Mouse (Mus musculus) embryo, embryonic 10 days (tissue): ENCODE measurements around the gene Phlda1.

ENCODE experiments used
- DNase-seq: peaks from one replicate; pipeline ENCODE4 v3.0.0-alpha.2; 2015; ENCODE audit warnings: low spot score

Gene Phlda1

DNA sequence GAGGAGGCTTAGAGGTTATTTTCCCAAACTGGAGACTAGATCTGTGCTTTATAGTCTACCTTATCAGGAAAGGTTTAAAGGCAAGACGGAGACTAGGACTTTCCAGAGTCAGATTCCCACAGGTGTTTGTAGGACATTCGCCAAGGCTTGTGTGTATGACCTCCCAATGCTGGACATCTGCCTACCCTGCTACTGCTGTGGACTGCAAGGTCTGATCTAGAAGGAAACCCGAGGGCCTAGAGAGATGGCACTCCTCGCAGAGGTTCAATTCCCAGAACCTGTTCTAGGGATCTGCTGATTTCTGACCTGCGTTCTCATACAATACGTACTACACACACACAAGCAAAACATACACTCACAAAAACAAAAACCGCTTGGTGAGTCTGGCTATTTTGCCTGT is 680 bp upstream of the Phlda1 start:
- no peak for DNase-seq

DNA sequence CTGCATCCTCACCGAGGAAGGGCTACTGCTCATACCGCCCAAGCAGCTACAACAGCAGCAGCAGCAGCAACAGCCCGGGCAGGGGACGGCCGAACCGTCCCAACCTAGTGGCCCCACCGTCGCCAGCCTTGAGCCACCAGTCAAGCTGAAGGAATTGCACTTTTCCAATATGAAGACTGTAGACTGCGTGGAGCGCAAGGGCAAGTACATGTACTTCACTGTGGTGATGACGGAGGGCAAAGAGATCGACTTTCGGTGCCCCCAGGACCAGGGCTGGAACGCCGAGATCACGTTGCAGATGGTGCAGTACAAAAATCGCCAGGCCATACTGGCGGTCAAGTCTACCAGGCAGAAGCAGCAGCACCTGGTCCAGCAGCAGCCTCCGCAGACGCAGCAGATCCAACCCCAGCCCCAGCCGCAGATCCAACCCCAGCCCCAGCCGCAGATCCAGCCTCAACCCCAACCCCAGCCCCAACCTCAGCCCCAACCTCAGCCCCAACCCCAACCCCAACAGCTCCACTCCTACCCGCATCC is 907 bp downstream of the Phlda1 start:
- peak; percentile 71 for DNase-seq

DNA sequence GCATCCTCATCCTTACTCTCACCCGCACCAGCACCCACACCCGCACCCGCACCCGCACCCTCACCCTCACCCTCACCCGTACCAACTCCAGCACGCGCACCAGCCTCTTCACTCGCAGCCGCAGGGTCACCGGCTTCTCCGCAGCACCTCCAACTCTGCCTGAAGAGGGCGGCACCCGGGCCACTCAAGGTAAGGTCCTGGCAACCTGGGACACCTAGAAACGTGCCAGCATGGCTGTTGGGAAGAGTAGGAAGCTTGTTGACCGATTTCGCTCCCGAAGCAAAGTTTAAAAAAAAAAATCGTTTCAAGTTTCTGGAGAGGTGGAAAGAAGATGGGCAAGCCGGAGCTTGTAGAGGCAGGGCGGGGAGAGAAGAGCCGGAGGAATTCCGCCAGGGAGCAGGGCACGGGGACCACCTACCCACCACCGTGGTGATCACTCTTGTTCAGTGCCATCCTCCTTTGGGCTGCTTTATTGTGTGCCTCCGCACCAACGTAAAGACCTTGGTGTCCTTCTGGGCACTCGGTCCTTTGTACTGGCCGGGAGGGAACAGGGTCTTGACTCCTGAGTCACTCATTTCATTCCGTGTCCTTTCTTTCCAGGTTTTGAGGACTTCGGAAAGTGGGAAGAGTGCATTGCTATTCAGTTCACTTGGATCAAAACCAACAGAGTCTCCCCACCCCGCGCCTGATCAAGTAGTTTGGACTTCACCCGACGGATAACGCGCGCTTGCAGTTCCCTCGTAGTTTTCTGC is 1.6 kb downstream of the Phlda1 start:
- peak; percentile 70 for DNase-seq

DNA sequence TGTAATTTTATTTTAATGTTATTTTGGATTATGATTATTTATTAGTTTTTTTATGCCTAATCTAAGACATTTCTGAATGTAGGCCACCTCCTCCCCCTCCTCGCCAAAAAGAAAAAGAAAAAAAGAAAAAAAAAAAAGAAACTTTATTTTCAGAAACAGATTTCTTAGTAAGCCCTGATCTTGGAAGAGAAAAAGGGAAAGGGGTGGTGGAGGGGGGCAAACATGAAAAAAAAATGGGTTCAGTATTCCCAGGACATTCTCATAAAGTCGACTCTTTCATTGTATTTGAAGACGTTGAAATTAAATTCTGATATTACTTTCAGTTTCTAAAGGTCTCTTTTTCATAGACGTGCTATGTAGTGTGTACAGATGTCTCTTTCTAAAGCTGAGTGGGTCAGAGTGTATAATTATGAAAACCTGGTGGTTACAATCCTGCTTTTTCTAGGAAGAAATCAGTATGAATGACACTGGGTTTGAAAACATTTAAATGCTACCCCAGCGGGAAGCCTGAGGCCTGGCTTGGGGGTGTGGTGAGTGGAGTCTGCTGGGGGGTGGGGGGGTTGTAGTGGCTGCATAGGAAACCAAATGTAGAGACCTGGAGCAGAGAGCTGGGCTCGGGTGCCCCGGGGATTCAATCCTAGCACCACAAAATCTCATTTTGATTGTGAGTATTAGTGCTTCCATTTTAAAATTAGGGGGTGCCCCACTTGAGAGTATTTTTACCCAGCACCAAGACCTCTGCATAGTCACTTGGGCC is 2.4 kb downstream of the Phlda1 start:
- no peak for DNase-seq

DNA sequence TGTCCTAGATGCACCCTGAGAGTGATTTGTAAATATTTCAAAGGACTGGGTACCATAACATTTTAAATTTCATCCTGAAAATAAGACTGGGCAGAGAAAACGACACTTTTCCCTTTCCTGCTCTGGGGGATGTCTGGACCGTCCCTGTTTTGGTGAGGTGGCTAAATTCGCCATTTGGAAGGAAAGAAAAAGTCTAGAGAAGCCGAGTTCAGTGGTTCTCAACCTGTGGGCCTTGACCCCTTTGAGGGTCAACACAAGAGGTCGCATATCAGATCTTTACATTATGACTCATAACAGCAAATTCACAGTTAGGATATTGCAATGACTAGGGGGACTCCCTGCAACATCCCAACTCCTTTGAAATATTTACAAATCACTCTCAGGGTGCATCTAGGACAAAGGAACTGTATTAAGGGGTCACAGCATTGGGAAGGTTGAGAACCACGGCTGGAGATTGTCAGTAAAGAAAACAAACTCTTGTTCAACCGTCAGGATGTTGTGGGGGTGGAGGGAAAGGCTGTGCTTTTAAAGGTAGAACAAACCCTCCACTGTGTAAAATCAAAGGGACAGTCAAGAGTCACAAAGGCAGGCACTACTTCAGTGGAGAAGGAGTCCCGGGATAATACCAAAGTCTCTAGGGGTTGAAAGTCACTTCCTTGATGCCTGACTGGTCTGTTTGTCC is 3.2 kb downstream of the Phlda1 start:
- peak; percentile 46 for DNase-seq

DNA sequence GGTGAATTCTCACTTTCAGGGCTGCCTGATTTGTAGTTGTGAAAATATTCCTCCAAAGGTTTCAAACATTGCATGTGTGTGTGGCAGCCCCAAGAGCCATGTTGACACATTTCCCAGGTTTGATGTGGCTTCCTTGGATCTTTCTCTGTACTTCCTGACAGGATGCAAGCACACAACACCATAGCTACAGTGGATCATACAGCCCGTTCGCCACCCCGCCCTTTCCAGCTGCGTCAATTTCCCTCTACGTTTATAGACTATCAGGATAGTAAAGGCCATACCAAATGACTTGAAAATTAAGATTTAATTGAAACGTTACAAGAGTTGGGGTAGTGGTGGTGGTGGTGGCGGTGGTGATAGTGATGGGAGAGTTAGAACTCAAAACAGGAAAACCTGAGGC is 3.9 kb downstream of the Phlda1 start:
- DNase-seq: no peak

DNA sequence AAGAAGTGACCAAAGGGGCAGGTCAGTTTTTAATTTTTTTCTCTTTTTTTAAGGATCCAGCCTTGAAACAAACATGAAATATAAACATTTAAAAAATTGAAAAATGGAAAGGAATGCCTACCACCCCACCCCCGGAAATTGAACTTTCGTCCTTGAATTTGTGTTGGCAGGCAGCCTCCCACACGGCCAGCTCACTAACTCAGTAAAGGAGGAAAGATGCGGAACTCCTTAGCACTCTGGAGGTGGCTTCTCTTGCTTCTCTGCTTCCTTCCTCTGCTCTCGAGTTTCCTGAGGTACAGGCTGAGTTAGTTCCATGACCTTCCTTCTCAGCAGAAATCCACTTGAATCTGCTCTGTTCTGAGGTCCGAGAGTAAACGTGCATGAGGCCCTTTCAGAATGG is 4.7 kb downstream of the Phlda1 start:
- no peak for DNase-seq

DNA sequence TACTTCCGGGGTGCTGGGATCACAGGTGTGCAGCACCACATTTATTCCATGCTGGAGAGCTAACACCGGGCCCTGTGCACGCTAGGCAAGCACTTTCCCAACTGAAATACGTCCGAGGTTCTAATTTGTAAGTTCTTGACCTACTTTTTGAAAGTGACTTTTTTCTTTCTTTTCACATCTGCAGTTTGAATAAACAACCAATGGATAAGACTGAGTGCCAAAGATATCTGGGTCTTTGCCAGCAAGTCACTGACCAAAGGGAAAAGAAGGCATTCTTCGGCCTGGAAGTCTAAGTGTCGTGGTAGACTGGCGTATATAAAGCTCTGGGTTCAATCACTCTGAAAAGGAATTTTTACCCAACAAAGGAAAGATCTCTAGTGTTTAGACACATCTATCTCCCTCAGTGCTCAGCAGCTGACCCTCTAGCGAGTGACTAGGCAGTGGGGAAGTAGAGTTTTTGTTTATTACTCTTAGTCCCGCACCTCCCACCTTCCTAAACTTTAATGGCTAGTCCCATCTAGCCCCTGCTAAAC is 6.0 kb downstream of the Phlda1 start:
- no peak for DNase-seq

DNA sequence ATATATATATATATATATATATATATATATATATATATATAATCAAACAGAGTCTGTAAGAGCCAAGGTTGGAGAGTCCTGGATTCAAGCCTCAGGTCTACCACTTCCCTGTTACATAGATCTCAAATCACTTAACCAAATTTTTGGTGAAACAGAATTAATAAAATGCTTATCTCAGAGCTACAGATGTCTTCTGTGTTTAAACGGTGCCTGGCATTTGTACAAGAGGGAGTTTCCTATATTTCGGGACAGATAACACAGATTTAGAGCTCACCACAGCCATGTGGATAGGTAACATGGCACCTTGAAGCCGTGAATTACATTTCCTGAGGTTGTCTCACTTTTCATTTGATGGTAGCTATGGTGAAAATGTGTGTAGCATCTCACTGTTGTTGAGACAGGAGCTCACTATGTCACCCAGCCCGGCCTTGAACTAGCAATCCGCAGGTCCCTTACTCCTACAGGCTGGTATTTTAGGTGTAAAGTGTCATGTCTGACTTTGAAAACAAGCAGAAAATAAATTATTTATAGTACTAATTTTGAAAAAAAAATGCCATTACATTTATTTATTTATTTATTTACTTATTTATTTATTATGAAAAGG is 8.3 kb downstream of the Phlda1 start:
- DNase-seq: no peak

DNA sequence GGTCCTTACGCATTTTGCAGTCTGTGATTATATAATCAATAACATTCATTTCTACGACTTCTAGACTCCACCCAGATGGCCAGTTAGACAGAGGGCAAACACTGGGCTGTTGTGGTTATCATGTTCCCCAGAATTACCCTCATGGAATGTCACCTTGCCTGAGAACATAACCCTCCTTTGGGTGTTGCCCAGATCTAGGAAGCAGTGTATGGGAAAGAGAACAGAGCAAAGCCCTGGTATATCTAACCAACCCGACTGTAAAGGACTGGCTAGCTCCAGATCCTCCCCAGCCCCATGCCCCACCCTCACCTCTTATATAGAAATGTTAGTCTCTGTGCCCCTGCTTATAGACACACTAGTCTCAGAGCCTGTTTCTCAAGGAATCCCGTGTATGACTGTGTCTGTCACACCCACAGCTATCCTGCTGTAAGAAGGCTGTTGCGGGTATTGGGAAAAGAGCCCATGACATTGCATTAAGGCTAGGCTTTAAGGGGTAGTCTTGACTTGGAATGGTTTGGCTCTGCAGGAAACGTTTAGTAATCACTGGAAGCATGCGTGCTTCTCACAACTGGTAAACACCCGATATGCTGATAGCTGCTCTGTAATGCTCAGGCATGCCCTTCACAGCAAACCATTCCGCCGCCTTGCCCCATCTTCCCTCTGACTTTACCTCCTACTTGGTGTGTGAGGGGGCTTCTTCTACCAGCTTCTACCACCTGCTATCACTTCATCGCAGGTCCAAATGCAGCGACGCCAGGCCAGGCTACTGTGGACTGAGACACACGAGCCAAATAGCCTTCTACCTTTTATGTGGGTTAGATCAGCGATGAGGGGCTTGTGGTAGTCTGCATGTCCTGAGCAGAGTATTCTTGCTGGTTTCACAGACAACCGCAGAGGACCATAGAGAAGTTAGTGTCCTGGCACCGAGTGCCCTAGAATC is 9.3 kb downstream of the Phlda1 start:
- no peak for DNase-seq

DNA sequence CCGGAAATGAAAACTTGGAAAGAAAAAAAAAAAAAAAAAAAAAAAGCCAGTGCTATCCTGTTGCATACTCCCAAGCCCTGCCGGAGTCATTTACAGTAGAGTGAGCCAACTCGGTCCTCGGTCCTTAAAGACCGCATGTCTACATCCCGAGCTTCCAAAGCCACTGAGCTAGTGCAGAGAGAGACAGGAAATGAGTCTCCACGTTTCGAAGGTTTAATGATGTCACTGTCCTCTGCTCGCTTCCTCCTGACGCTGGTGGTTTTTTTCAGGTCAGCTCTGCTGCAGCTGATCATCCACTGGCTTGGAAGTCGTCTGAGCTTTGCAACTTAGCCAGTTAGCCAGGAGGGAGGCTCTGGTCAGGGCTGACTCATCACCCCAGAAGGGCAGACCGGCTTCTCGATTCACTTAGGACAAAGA is 10.1 kb downstream of the Phlda1 start:
- DNase-seq: peak; percentile 24

DNA sequence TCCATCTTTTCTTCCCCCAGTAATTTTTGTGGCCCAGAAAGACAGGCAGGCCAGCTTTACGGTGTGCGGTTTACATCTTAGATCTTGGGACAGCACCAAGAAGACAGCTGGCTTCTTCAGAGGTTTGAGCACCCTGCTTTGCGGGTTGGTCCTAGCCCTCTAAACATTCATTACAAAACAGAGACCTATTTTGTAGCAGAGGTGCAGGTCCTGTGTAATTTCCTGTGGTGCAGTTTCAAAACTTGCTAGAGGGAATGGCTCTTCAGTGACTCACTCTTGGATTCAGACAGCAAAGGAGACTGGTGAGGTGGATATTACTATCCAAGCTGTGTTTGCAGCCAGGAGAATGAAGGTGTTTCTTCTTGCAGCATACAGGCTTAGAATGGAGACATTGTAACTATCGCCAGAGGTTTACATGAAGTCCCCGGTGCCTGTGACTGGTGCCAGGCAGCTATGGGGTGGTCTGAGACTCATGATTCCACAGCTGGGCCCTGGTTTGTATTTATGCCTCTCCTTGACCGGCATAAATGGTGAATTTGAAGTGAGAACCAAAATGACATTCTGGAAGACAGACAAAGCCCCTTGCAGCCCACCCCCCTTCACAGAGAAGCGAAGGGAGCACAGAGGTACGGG is 10.8 kb downstream of the Phlda1 start:
- no peak for DNase-seq

DNA sequence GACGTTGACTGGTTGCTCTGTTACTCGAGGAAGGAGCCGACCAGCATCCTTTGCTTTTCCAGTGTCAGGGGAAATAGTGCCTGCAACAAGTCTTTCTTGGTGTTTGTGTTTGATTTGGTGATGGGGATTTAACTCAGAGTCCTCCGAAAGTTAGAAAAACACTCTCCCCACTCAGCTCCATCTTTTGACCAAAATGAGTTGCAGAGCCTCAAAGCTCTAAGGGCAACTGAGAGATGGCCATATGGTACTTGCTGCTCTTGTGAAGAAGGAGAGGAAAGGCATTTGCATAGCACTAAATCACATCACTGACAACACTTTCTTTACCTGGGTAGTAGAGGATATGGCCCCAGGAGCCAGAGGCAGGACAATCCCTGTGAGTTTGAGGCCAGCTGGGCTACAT is 12.3 kb downstream of the Phlda1 start:
- no peak for DNase-seq

DNA sequence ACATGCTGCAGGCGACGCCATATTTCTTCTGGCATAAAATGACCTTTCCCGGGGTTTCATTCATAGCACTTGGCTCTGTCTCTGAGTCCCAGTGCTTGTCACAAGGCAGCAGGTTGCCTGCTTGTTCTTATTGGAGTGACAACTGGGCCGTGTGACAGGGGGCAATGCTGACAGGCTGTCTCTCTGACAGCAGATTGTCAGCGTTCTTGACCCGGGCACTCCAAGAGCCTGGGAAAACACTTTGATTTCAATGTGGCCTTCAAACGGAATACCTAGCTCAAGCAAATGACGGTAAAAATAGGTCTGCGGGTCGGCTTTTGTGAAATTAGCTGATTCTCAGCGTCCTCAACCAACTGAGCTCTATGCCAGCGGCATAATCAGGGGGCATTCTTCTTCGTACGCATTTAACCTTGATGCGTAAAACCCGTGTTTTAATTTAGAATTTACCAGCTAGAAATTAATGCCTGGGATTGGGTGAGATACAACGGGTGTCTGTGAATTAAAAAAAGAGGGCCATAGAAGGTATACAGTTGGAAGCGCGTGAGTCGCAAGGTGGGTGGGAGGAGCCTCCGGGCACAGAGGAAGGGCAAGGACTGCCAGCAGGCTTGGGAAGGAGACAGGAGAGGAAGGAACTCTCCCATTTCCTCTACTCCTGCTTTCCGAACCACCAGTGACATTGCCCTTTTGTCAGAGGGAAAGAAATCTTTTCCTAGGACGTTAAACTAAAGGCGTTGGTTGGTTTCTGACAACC is 13.7 kb downstream of the Phlda1 start:
- peak; percentile 36 for DNase-seq

DNA sequence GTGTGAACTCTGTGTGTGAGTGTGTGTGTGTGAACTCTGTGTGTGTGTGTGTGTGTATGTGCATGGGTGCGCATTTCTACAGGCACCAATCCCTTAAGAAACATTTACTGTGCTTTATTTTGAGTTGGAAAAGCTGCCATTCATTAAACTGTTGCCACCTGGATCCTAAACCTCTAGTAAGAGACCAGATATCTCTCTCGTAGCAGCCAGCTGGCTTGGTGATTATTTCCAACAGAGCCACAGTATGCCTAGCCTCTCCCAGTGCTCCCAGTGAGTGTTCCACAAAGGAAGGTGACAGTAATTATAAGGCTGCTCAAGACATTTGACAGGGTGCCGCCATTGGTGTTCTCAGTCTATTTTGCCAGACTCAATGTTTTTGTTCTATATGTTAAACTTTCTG is 14.5 kb downstream of the Phlda1 start:
- DNase-seq: no peak

DNA sequence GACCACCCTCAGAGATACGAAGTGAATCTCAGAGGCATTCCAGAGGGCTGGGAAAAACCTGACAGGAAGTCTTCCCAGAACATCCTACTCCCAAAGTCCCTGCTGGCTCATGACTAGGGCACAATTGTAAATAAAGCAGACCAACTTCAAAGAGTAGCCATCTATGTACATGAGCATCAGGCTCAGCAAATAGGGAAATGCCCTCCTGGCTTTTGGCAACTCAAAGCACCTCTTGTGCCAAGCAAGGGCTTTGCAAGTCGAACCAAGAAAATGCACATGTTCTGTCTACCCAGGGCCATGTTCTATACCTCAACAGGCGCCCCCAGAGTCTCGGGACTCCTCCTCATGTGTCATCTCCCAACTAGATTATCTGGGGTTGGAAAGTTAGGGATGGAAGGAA is 15.6 kb downstream of the Phlda1 start:
- DNase-seq: peak; percentile 22

DNA sequence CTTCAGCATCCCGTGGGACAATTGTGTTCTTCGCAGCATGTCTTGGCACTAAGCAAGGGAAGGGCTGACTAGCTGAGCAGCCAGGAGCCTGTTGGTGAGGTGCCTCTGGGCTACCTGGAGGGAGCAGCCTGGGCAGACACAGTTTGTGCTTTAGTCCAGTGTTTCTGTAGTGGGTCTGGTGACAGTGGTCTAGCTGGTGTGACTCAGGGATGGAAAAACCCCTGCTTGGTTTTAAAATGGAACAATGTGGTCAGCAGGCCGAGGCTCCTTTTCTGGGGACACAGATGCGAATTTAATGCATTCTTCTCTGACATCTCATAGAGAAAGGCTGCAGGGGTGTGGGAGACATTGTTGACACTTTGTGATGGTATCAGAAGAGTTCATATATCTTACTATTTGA is 16.1 kb downstream of the Phlda1 start:
- no peak for DNase-seq

DNA sequence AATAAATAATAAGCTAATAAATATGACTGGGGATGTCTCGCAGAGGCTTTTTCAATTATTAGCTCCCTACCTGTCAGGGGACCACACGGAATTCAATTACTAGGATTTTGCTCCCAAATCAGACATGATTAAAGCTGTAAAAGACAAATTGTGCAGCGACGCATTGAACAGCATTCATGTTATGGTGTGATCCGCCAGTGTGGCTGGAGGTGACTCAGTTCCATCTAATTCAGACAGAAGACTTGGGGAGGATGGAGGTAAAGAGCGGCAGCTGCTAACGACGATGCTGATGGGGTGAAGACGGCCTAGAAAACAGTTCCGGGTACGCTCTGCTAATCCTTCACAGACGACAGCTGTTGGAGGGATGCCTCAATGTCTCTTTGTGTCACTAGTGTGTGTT is 17.8 kb downstream of the Phlda1 start:
- peak; percentile 21 for DNase-seq

DNA sequence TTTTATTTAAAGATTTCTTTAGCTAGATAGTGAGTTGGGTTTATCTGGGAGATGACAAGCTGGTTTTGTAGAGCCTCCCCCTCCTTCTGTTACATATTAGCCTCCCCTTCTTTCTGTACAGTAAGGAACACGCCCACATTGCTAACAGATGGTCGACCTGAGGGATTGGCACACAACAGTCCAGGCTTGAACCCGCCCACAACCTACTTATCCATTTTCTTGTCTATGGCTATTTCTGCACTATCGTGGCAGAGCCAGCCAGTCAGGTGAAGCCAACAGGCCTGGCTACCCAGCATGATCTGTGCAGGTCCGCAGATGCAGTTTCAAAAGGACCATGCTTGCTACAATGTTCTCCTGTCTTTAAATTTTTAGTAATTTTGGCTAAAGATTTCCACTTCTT is 21.0 kb downstream of the Phlda1 start:
- DNase-seq: no peak

DNA sequence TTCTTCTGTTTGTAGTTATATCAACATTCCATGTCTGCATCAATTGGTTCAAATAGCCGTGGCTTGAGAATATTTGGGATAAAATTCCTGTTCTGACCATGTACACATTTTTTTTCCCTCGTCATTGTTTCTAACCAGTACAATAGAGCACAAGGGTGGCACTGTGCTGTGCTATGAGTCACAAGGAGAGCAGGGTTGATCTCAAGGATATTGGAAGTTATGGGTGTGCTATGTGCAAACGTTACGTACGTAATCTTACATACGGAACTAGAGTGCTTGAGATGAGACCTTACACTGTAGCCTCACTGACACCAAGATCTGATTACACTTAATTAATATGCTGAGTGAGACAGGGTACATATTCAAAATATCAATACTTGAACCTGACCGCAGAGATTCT is 21.5 kb downstream of the Phlda1 start:
- no peak for DNase-seq
